Mouse (Mus musculus): ENCODE data around the gene Hs1bp3. TPM values are rescaled to one million over a fixed set of nuclear protein-coding genes. Genes with fewer than 3 reads are reported as not detected.
A peak's percentile ranks its signal among the peaks of the same experiment; 100 is the strongest.

Hs1bp3 gene
- polyA plus RNA-seq, 1 experiment from 2014 or later, result 20.0 TPM

DNA sequence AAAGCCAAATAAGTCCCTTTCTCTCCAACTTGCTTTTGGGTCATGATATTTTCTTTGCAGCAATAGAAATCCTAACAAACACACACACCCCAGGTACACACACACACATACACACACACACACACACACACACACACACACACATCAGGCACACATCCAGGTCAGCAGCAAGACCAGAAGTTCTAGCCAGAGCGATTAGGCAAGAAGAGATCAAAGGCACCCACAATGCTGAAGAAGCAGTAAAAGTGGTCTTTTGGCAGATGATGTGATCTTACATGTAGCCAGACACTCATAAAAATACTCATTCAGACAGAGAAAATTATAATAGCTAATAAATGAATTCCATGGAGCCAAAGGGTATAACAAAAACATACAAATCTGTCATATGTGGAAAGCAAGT lies 41.0 kb downstream of the Hs1bp3 start:
- no peak overlapping the region for H3K4me3 ChIP-seq (ENCODE audit: low read length)
- H3K9me3 ChIP-seq (ENCODE audit: low read length), result peaks cover 4% of the 10 kb centered on the region; the same call in 1 of the 2 replicates
- WGBS, result 75% methylated on average over 1 of the region's 1 CpGs
- peaks cover 31% of the 10 kb centered on the region for H3K4me1 ChIP-seq (ENCODE audit: insufficient read depth, low read length)
- no peak overlapping the region for H3K27ac ChIP-seq (ENCODE audit: low read length)
- H3K9ac ChIP-seq (replicated peaks; ENCODE audit: low read length), result no peak overlapping the region
- H3K36me3 ChIP-seq (ENCODE audit: insufficient read depth, low read length), result no peaks in the 10 kb centered on the region
- no peaks in the 10 kb centered on the region for H3K27me3 ChIP-seq (ENCODE audit: insufficient read depth, low read length)
- H3K4me2 ChIP-seq (replicated peaks; ENCODE audit: low read depth, low read length), result no peak overlapping the region
- no peak for ATAC-seq (ENCODE audit: low FRiP score, low TSS enrichment)

DNA sequence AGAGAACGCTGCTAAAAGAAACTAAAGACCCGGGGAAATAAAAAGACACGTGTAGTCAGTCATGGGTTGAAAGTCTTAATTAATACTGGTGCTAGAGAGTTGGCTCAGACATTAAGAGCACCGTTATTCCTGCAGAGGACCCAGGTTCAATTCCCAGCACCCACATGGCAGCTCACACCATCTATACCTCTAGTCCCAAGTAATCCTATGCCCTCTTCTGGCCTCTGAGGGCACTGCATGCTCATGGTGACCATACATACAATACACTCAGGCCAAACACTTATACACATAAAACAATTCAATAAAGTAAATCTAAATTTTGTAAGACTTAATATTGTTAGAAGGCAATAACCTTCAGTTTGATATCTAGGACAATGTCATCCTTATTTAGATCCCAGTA lies 41.8 kb downstream of the Hs1bp3 start:
- Histone ChIP-seq H3K4me2 (replicated peaks; ENCODE audit: low read depth, low read length) (no peak overlapping the region), H3K4me3 (ENCODE audit: low read length) (no peak overlapping the region), H3K9me3 (ENCODE audit: low read length) (peaks cover 4% of the 10 kb centered on the region; the same call in 1 of the 2 replicates), H3K36me3 (ENCODE audit: insufficient read depth, low read length) (no peaks in the 10 kb centered on the region), H3K27me3 (ENCODE audit: insufficient read depth, low read length) (no peaks in the 10 kb centered on the region), H3K4me1 (ENCODE audit: insufficient read depth, low read length) (peaks cover 25% of the 10 kb centered on the region), H3K9ac (replicated peaks; ENCODE audit: low read length) (no peak overlapping the region), H3K27ac (ENCODE audit: low read length) (no peak overlapping the region)
- WGBS, result 91% methylated on average over 4 of the region's 4 CpGs
- no peak for ATAC-seq (ENCODE audit: low FRiP score, low TSS enrichment)

DNA sequence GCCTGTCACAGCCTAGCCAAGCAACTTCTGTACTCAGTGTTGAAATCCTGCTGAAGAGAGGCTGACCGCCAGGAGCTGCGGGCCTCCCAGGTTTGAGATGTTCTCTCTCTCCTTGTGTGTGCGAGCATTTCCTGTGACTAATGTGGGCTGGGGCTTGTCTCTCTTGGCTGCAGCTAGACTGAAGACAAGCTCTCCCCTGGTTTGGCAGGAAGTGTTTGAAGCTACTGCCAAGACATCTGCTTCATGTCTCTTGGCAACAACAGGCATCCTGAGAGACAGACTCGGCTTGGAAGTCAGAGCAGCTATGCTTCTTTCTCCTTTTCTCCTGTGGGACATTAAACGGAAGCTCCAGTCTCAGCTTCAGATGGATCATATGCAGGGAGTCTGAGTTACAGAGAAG lies 44.2 kb downstream of the Hs1bp3 start:
- no peak overlapping the region for H3K4me3 ChIP-seq (ENCODE audit: low read length)
- H3K9ac ChIP-seq (replicated peaks; ENCODE audit: low read length), result no peak overlapping the region
- no peaks in the 10 kb centered on the region for H3K27me3 ChIP-seq (ENCODE audit: insufficient read depth, low read length)
- H3K27ac ChIP-seq (ENCODE audit: low read length), result peak overlapping the region; percentile 68
- peaks cover 4% of the 10 kb centered on the region; the same call in 1 of the 2 replicates for H3K9me3 ChIP-seq (ENCODE audit: low read length)
- ATAC-seq (ENCODE audit: low FRiP score, low TSS enrichment), result peak; percentile 85
- WGBS, result 41% methylated on average over 5 of the region's 5 CpGs
- no peak overlapping the region for H3K4me2 ChIP-seq (replicated peaks; ENCODE audit: low read depth, low read length)
- peaks cover 16% of the 10 kb centered on the region for H3K4me1 ChIP-seq (ENCODE audit: insufficient read depth, low read length)
- H3K36me3 ChIP-seq (ENCODE audit: insufficient read depth, low read length), result no peaks in the 10 kb centered on the region

DNA sequence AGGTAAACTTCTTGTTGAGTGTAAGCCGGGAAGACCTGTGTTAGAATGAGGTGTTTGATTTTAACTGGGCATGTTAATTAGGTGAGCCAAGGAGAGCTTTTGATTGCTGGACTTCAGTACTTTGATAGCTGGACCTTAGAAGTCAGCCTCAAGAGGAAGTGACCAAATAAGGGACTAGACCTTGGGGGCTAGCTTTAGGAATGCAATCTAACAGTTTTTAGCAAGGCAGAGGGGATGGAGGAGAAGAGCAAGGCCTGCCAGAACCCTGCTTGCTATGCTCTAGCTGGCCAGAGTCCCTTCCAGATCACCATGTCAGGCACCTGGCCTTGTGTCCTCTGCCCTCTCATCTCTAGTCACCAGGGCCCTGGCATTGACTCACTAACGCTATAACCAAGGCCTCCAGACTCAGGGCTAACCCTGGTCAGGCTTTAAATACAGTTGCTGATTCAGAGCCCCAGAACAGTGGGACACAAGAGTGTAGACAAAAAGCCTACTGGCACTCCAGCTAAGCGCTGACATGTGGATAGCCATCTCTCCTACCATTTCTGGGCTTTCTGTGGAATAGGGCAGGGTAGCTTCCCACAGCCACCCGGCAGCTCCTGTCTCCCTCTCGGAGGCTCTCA lies 45.2 kb downstream of the Hs1bp3 start:
- Histone ChIP-seq H3K9ac (replicated peaks; ENCODE audit: low read length) (no peak overlapping the region), H3K4me1 (ENCODE audit: insufficient read depth, low read length) (peaks cover 16% of the 10 kb centered on the region), H3K27me3 (ENCODE audit: insufficient read depth, low read length) (no peaks in the 10 kb centered on the region), H3K36me3 (ENCODE audit: insufficient read depth, low read length) (no peaks in the 10 kb centered on the region), H3K27ac (ENCODE audit: low read length) (peak overlapping the region; percentile 68), H3K9me3 (ENCODE audit: low read length) (peaks cover 4% of the 10 kb centered on the region; the same call in 1 of the 2 replicates), H3K4me2 (replicated peaks; ENCODE audit: low read depth, low read length) (no peak overlapping the region), H3K4me3 (ENCODE audit: low read length) (no peak overlapping the region)
- 65% methylated on average over 5 of the region's 5 CpGs for WGBS
- no peak for ATAC-seq (ENCODE audit: low FRiP score, low TSS enrichment)

DNA sequence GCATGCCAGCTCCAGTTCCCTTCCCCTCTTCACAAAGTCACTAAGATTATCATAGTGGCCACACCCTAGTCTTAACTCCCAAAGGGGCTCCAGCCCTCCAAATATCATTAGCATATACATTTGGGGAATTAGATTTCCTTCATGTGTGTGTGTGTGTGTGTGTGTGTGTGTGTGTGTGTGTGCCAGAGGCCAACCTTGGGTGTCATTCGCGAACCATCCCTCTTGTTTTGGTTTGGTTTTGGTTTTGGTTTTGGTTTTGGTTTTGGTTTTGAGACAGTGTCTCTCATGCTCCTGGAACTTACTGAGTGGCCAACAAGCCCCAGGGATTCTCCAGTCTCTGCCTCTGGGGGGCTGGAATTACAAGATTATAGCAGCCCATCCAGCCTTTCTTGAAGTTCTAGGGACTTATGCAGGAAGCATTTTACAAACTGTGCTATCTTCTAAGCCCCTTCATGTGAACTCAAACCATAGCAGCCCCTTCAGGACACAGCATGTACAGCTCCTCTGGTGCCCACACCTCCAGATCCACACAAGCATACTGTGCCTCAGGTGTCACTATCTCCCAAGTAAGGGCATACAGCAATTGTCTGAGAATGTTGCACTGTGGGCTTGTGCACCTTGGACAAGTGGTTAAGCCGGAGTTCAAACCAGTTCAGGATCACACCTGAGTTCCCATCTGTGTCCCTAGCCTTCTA lies 46.3 kb downstream of the Hs1bp3 start:
- no peaks in the 10 kb centered on the region for H3K27me3 ChIP-seq (ENCODE audit: insufficient read depth, low read length)
- H3K4me2 ChIP-seq (replicated peaks; ENCODE audit: low read depth, low read length), result no peak overlapping the region
- H3K9ac ChIP-seq (replicated peaks; ENCODE audit: low read length), result no peak overlapping the region
- WGBS, result 96% methylated on average over 3 of the region's 3 CpGs
- no peak for ATAC-seq (ENCODE audit: low FRiP score, low TSS enrichment)
- no peaks in the 10 kb centered on the region for H3K36me3 ChIP-seq (ENCODE audit: insufficient read depth, low read length)
- H3K9me3 ChIP-seq (ENCODE audit: low read length), result peaks cover 4% of the 10 kb centered on the region; the same call in 1 of the 2 replicates
- peaks cover 16% of the 10 kb centered on the region for H3K4me1 ChIP-seq (ENCODE audit: insufficient read depth, low read length)
- H3K27ac ChIP-seq (ENCODE audit: low read length), result no peak overlapping the region
- no peak overlapping the region for H3K4me3 ChIP-seq (ENCODE audit: low read length)

DNA sequence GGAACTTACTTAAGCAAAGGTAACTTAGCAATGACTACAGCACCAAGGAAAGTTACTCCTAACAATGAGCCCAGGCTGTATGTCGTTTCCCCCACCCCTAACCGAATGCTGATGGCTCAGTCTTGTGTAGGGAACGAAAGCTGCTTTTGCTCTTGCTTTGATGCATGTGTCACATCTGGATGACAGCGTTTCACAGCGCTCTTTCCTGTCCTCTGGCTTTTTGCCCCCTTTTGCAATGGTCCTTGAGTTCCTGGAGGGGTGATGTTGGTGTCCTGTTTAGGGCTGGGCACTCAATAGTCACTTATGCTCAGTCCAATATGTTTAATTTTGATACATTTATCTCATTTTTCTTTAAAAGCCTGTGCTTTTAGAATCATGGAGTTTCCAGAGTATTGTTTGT lies 48.6 kb downstream of the Hs1bp3 start:
- ATAC-seq (ENCODE audit: low FRiP score, low TSS enrichment), result no peak
- 75% methylated on average over 5 of the region's 5 CpGs for WGBS
- no peak overlapping the region for H3K4me2 ChIP-seq (replicated peaks; ENCODE audit: low read depth, low read length)
- peaks cover 20% of the 10 kb centered on the region for H3K4me1 ChIP-seq (ENCODE audit: insufficient read depth, low read length)
- H3K4me3 ChIP-seq (ENCODE audit: low read length), result no peak overlapping the region
- no peak overlapping the region for H3K9ac ChIP-seq (replicated peaks; ENCODE audit: low read length)
- H3K36me3 ChIP-seq (ENCODE audit: insufficient read depth, low read length), result no peaks in the 10 kb centered on the region
- no peaks in the 10 kb centered on the region for H3K27me3 ChIP-seq (ENCODE audit: insufficient read depth, low read length)
- no peaks in the 10 kb centered on the region for H3K9me3 ChIP-seq (ENCODE audit: low read length)
- no peak overlapping the region for H3K27ac ChIP-seq (ENCODE audit: low read length)

DNA sequence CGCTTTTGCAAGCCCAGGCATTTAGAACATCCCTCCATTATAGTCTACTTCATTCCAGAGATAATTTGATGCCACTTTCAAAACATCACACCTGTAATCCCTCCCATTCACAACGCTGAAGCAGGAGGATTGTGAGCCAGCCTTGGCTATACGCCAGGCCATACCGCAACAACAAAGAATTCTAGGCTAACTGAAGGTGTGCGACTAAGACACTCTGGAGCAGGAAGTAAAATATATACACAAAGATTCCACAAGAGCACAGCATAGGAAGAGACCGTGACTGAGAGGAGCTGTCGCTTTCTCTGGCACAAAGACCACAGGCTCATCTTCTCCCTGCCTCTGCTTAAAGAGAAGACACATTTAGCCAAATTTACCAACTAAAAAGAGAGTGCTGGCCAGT lies 49.2 kb downstream of the Hs1bp3 start:
- ATAC-seq (ENCODE audit: low FRiP score, low TSS enrichment), result no peak
- Histone ChIP-seq H3K4me2 (replicated peaks; ENCODE audit: low read depth, low read length) (no peak overlapping the region), H3K9me3 (ENCODE audit: low read length) (no peaks in the 10 kb centered on the region), H3K27me3 (ENCODE audit: insufficient read depth, low read length) (no peaks in the 10 kb centered on the region), H3K9ac (replicated peaks; ENCODE audit: low read length) (no peak overlapping the region), H3K4me1 (ENCODE audit: insufficient read depth, low read length) (peaks cover 18% of the 10 kb centered on the region), H3K27ac (ENCODE audit: low read length) (no peak overlapping the region), H3K36me3 (ENCODE audit: insufficient read depth, low read length) (no peaks in the 10 kb centered on the region), H3K4me3 (ENCODE audit: low read length) (no peak overlapping the region)
- WGBS, result 77% methylated on average over 7 of the region's 7 CpGs

DNA sequence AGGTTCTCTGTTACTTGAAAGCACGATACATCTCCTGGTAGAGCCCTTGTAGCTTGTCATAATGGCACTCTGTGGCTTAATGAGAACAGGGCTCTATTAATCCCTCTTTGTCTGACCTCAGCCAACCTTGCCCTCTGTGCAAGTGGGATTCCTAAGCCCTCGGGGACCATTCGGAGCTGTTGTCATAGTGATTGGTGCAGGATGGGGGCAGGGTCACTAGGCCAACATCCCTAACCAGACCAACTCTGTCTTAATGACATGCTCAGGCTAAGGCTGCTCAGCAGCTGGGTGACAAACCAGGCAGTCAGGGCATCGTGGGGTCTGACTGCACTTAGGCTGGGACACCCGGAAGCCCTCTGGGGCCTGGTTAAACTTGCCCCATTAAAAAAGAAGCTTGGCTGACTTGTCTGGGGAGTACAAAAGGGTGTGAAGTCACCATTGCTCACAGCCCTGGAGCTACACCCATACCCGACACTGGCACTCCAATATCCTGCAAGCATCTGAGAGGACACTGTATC lies 51.1 kb downstream of the Hs1bp3 start:
- Histone ChIP-seq H3K4me1 (ENCODE audit: insufficient read depth, low read length) (peaks cover 4% of the 10 kb centered on the region; the same call in 1 of the 2 replicates), H3K27ac (ENCODE audit: low read length) (no peak overlapping the region), H3K27me3 (ENCODE audit: insufficient read depth, low read length) (no peaks in the 10 kb centered on the region), H3K9me3 (ENCODE audit: low read length) (no peaks in the 10 kb centered on the region), H3K4me2 (replicated peaks; ENCODE audit: low read depth, low read length) (no peak overlapping the region), H3K9ac (replicated peaks; ENCODE audit: low read length) (no peak overlapping the region), H3K36me3 (ENCODE audit: insufficient read depth, low read length) (no peaks in the 10 kb centered on the region), H3K4me3 (ENCODE audit: low read length) (no peak overlapping the region)
- WGBS, result 32% methylated on average over 6 of the region's 6 CpGs
- peak; percentile 62; the same call in 1 of the 2 replicates for ATAC-seq (ENCODE audit: low FRiP score, low TSS enrichment)

DNA sequence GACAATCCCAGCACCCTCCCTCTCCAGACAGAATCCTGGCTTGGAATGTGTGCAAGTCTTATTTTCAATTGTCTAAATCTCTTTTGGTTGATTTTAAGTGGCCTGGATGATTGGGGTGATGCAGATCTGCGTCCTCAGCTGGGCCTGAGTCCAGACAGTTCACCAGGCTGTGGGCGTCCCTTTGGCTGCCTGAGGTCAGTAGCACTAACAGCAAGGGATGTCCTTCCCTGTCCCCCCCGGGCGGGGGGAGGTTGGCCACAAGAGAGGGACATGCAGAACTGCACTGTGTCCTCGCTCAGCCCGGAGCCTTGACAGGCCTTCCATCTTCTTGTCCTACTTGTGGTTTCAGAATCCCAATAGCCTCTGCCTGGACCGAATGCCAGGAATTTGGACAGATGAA lies 52.1 kb downstream of the Hs1bp3 start:
- ATAC-seq (ENCODE audit: low FRiP score, low TSS enrichment), result 0 out of 2 replicates have a peak, but pooled peaks have one; percentile 36
- Histone ChIP-seq H3K36me3 (ENCODE audit: insufficient read depth, low read length) (no peaks in the 10 kb centered on the region), H3K27ac (ENCODE audit: low read length) (no peak overlapping the region)

More for the DNA sequence above, 52.1 kb downstream of the Hs1bp3 start:
- Histone ChIP-seq H3K27me3 (ENCODE audit: insufficient read depth, low read length) (no peaks in the 10 kb centered on the region), H3K4me3 (ENCODE audit: low read length) (no peak overlapping the region), H3K9ac (replicated peaks; ENCODE audit: low read length) (no peak overlapping the region), H3K4me2 (replicated peaks; ENCODE audit: low read depth, low read length) (no peak overlapping the region), H3K9me3 (ENCODE audit: low read length) (no peaks in the 10 kb centered on the region), H3K4me1 (ENCODE audit: insufficient read depth, low read length) (peaks cover 4% of the 10 kb centered on the region; the same call in 1 of the 2 replicates)
- 75% methylated on average over 7 of the region's 7 CpGs for WGBS
